Mouse (Mus musculus): Measurements from ENCODE around the gene Krtap19-5. TPM values are rescaled to one million over a fixed set of nuclear protein-coding genes. Genes with fewer than 3 reads are reported as not detected.

Gene Krtap19-5
- total RNA-seq (2015; ENCODE audit: low replicate concordance) (not detected in 2 replicates), total RNA-seq (2017; ENCODE audit: low replicate concordance) (not detected in 2 replicates)

GRCm38 (mm10) chr16:88896357-88896756, at the start of gene Krtap19-5:
TSS of gene Krtap19-5 (minus strand) at chr16:88896457.
- no peak for ATAC-seq (replicated peaks; ENCODE audit: low FRiP score, poor library complexity, severe bottlenecking)

- no peak for ATAC-seq (replicated peaks; ENCODE audit: low FRiP score, poor library complexity, severe bottlenecking)
These were observed 44.8 kb upstream of the Krtap19-5 start for GRCm38 (mm10) chr16:88941106-88941505.

- no peak for ATAC-seq (replicated peaks; ENCODE audit: low FRiP score, poor library complexity, severe bottlenecking)
These were observed 42.0 kb upstream of the Krtap19-5 start for GRCm38 (mm10) chr16:88938252-88938651.

GRCm38 (mm10) chr16:88932165-88932564, 35.9 kb upstream of the Krtap19-5 start, which contains the start of gene Krtap19-9b:
TSS of gene Krtap19-9b (minus strand) at chr16:88932265.
- ATAC-seq (replicated peaks; ENCODE audit: low FRiP score, poor library complexity, severe bottlenecking), result no peak

GRCm38 (mm10) chr16:88886870-88887269, 9.4 kb downstream of the Krtap19-5 start:
- ATAC-seq (replicated peaks; ENCODE audit: low FRiP score, poor library complexity, severe bottlenecking), result no peak

GRCm38 (mm10) chr16:88884989-88885388, 11.3 kb downstream of the Krtap19-5 start, which contains the start of gene Krtap19-4:
TSS of gene Krtap19-4 (minus strand) at chr16:88885089.
- no peak for ATAC-seq (replicated peaks; ENCODE audit: low FRiP score, poor library complexity, severe bottlenecking)

GRCm38 (mm10) chr16:88877938-88878337, 18.3 kb downstream of the Krtap19-5 start, which contains the start of gene Krtap19-3:
TSS of gene Krtap19-3 (minus strand) at chr16:88878038.
- no peak for ATAC-seq (replicated peaks; ENCODE audit: low FRiP score, poor library complexity, severe bottlenecking)

GRCm38 (mm10) chr16:88874169-88874568, 22.1 kb downstream of the Krtap19-5 start, which contains the start of gene Krtap19-2:
TSS of gene Krtap19-2 (minus strand) at chr16:88874269.
- no peak for ATAC-seq (replicated peaks; ENCODE audit: low FRiP score, poor library complexity, severe bottlenecking)

- ATAC-seq (replicated peaks; ENCODE audit: low FRiP score, poor library complexity, severe bottlenecking), result no peak
These were observed 26.9 kb downstream of the Krtap19-5 start, which contains the start of gene Krtap19-1 for GRCm38 (mm10) chr16:88869311-88869710. TSS of gene Krtap19-1 (minus strand) at chr16:88869411.

GRCm38 (mm10) chr16:88864887-88865407, 31.3 kb downstream of the Krtap19-5 start:
- ATAC-seq (replicated peaks; ENCODE audit: low FRiP score, poor library complexity, severe bottlenecking), result no peak

GRCm38 (mm10) chr16:88851450-88851849, 44.8 kb downstream of the Krtap19-5 start:
- ATAC-seq (replicated peaks; ENCODE audit: low FRiP score, poor library complexity, severe bottlenecking), result no peak

GRCm38 (mm10) chr16:88848558-88848957, 47.7 kb downstream of the Krtap19-5 start:
- ATAC-seq (replicated peaks; ENCODE audit: low FRiP score, poor library complexity, severe bottlenecking), result no peak

- ATAC-seq (replicated peaks; ENCODE audit: low FRiP score, poor library complexity, severe bottlenecking), result no peak
These were observed 48.9 kb downstream of the Krtap19-5 start for GRCm38 (mm10) chr16:88847363-88847762.

Other genes starting within 250 kb of the Krtap19-5 start
- not detected in 2 replicates for gene Krtap26-1, start 248.7 kb downstream of the Krtap19-5 start, total RNA-seq (2015; ENCODE audit: low replicate concordance)
- not detected in 2 replicates for gene Krtap26-1, start 248.7 kb downstream of the Krtap19-5 start, total RNA-seq (2017; ENCODE audit: low replicate concordance)
- not detected in 2 replicates for gene Krtap27-1, start 224.8 kb downstream of the Krtap19-5 start, total RNA-seq (2015; ENCODE audit: low replicate concordance)
- gene Krtap27-1, start 224.8 kb downstream of the Krtap19-5 start, total RNA-seq (2017; ENCODE audit: low replicate concordance), result not detected in 2 replicates
- not detected in 2 replicates for gene 2310061N02Rik, start 188.5 kb downstream of the Krtap19-5 start, total RNA-seq (2015; ENCODE audit: low replicate concordance)
- not detected in 2 replicates for gene 2310061N02Rik, start 188.5 kb downstream of the Krtap19-5 start, total RNA-seq (2017; ENCODE audit: low replicate concordance)
- gene Krtap13-1, start 167.6 kb downstream of the Krtap19-5 start, total RNA-seq (2015; ENCODE audit: low replicate concordance), result not detected in 2 replicates
- gene Krtap13-1, start 167.6 kb downstream of the Krtap19-5 start, total RNA-seq (2017; ENCODE audit: low replicate concordance), result not detected in 2 replicates
- not detected in 2 replicates for gene Krtap13, start 144.8 kb downstream of the Krtap19-5 start, total RNA-seq (2015; ENCODE audit: low replicate concordance)
- not detected in 2 replicates for gene Krtap13, start 144.8 kb downstream of the Krtap19-5 start, total RNA-seq (2017; ENCODE audit: low replicate concordance)
- not detected in 2 replicates for gene 2310034C09Rik, start 137.6 kb downstream of the Krtap19-5 start, total RNA-seq (2015; ENCODE audit: low replicate concordance)
- gene 2310034C09Rik, start 137.6 kb downstream of the Krtap19-5 start, total RNA-seq (2017; ENCODE audit: low replicate concordance), result not detected in 2 replicates
- not detected in 2 replicates for gene 2310057N15Rik, start 122.3 kb downstream of the Krtap19-5 start, total RNA-seq (2015; ENCODE audit: low replicate concordance)
- not detected in 2 replicates for gene 2310057N15Rik, start 122.3 kb downstream of the Krtap19-5 start, total RNA-seq (2017; ENCODE audit: low replicate concordance)
- gene Gm5965, start 118.6 kb downstream of the Krtap19-5 start, total RNA-seq (2015; ENCODE audit: low replicate concordance), result not detected in 2 replicates
- not detected in 2 replicates for gene Gm5965, start 118.6 kb downstream of the Krtap19-5 start, total RNA-seq (2017; ENCODE audit: low replicate concordance)
- gene Gm20741, start 84.2 kb downstream of the Krtap19-5 start, total RNA-seq (2015; ENCODE audit: low replicate concordance), result not detected in 2 replicates
- gene Gm20741, start 84.2 kb downstream of the Krtap19-5 start, total RNA-seq (2017; ENCODE audit: low replicate concordance), result not detected in 2 replicates
- not detected in 2 replicates for gene Krtap15, start 76.2 kb downstream of the Krtap19-5 start, total RNA-seq (2015; ENCODE audit: low replicate concordance)
- gene Krtap15, start 76.2 kb downstream of the Krtap19-5 start, total RNA-seq (2017; ENCODE audit: low replicate concordance), result not detected in 2 replicates
- not detected in 2 replicates for gene Krtap14, start 70.3 kb downstream of the Krtap19-5 start, total RNA-seq (2015; ENCODE audit: low replicate concordance)
- gene Krtap14, start 70.3 kb downstream of the Krtap19-5 start, total RNA-seq (2017; ENCODE audit: low replicate concordance), result not detected in 2 replicates
- gene Krtap19-1, start 27.0 kb downstream of the Krtap19-5 start, total RNA-seq (2015; ENCODE audit: low replicate concordance), result not detected in 2 replicates
- gene Krtap19-1, start 27.0 kb downstream of the Krtap19-5 start, total RNA-seq (2017; ENCODE audit: low replicate concordance), result not detected in 2 replicates
- not detected in 2 replicates for gene Krtap19-2, start 22.2 kb downstream of the Krtap19-5 start, total RNA-seq (2015; ENCODE audit: low replicate concordance)
- gene Krtap19-2, start 22.2 kb downstream of the Krtap19-5 start, total RNA-seq (2017; ENCODE audit: low replicate concordance), result not detected in 2 replicates
- not detected in 2 replicates for gene Krtap19-3, start 18.4 kb downstream of the Krtap19-5 start, total RNA-seq (2015; ENCODE audit: low replicate concordance)
- not detected in 2 replicates for gene Krtap19-3, start 18.4 kb downstream of the Krtap19-5 start, total RNA-seq (2017; ENCODE audit: low replicate concordance)
- gene Krtap19-4, start 11.4 kb downstream of the Krtap19-5 start, total RNA-seq (2015; ENCODE audit: low replicate concordance), result not detected in 2 replicates
- not detected in 2 replicates for gene Krtap19-4, start 11.4 kb downstream of the Krtap19-5 start, total RNA-seq (2017; ENCODE audit: low replicate concordance)
- not detected in 2 replicates for gene Krtap19-9b, start 35.8 kb upstream of the Krtap19-5 start, total RNA-seq (2015; ENCODE audit: low replicate concordance)
- gene Krtap19-9b, start 35.8 kb upstream of the Krtap19-5 start, total RNA-seq (2017; ENCODE audit: low replicate concordance), result not detected in 2 replicates
- gene Krtap16-3, start 66.4 kb upstream of the Krtap19-5 start, total RNA-seq (2015; ENCODE audit: low replicate concordance), result not detected in 2 replicates
- gene Krtap16-3, start 66.4 kb upstream of the Krtap19-5 start, total RNA-seq (2017; ENCODE audit: low replicate concordance), result not detected in 2 replicates
- gene Krtap22-2, start 114.3 kb upstream of the Krtap19-5 start, total RNA-seq (2015; ENCODE audit: low replicate concordance), result not detected in 2 replicates
- gene Krtap22-2, start 114.3 kb upstream of the Krtap19-5 start, total RNA-seq (2017; ENCODE audit: low replicate concordance), result not detected in 2 replicates
- gene Gm10229, start 118.8 kb upstream of the Krtap19-5 start, total RNA-seq (2015; ENCODE audit: low replicate concordance), result not detected in 2 replicates
- not detected in 2 replicates for gene Gm10229, start 118.8 kb upstream of the Krtap19-5 start, total RNA-seq (2017; ENCODE audit: low replicate concordance)
- not detected in 2 replicates for gene Krtap6-1, start 135.2 kb upstream of the Krtap19-5 start, total RNA-seq (2015; ENCODE audit: low replicate concordance)
- gene Krtap6-1, start 135.2 kb upstream of the Krtap19-5 start, total RNA-seq (2017; ENCODE audit: low replicate concordance), result not detected in 2 replicates
- gene Gm10228, start 145.0 kb upstream of the Krtap19-5 start, total RNA-seq (2015; ENCODE audit: low replicate concordance), result not detected in 2 replicates
- not detected in 2 replicates for gene Gm10228, start 145.0 kb upstream of the Krtap19-5 start, total RNA-seq (2017; ENCODE audit: low replicate concordance)
- not detected in 2 replicates for gene Krtap6-5, start 151.4 kb upstream of the Krtap19-5 start, total RNA-seq (2015; ENCODE audit: low replicate concordance)
- gene Krtap6-5, start 151.4 kb upstream of the Krtap19-5 start, total RNA-seq (2017; ENCODE audit: low replicate concordance), result not detected in 2 replicates
- not detected in 2 replicates for gene 1110025L11Rik, start 167.5 kb upstream of the Krtap19-5 start, total RNA-seq (2015; ENCODE audit: low replicate concordance)
- 3.3 TPM in 1 of 2 replicates, not detected in the other for gene 1110025L11Rik, start 167.5 kb upstream of the Krtap19-5 start, total RNA-seq (2017; ENCODE audit: low replicate concordance)
- not detected in 2 replicates for gene Krtap6-3, start 187.6 kb upstream of the Krtap19-5 start, total RNA-seq (2015; ENCODE audit: low replicate concordance)
- not detected in 2 replicates for gene Krtap6-3, start 187.6 kb upstream of the Krtap19-5 start, total RNA-seq (2017; ENCODE audit: low replicate concordance)
- gene Gm6358, start 244.4 kb upstream of the Krtap19-5 start, total RNA-seq (2015; ENCODE audit: low replicate concordance), result not detected in 2 replicates
- gene Gm6358, start 244.4 kb upstream of the Krtap19-5 start, total RNA-seq (2017; ENCODE audit: low replicate concordance), result not detected in 2 replicates

Measured in erythroblast, adult 5-6 weeks (primary cell).